ENCODE assay signal across 9 mouse cellular contexts in the genomic region with DNA sequence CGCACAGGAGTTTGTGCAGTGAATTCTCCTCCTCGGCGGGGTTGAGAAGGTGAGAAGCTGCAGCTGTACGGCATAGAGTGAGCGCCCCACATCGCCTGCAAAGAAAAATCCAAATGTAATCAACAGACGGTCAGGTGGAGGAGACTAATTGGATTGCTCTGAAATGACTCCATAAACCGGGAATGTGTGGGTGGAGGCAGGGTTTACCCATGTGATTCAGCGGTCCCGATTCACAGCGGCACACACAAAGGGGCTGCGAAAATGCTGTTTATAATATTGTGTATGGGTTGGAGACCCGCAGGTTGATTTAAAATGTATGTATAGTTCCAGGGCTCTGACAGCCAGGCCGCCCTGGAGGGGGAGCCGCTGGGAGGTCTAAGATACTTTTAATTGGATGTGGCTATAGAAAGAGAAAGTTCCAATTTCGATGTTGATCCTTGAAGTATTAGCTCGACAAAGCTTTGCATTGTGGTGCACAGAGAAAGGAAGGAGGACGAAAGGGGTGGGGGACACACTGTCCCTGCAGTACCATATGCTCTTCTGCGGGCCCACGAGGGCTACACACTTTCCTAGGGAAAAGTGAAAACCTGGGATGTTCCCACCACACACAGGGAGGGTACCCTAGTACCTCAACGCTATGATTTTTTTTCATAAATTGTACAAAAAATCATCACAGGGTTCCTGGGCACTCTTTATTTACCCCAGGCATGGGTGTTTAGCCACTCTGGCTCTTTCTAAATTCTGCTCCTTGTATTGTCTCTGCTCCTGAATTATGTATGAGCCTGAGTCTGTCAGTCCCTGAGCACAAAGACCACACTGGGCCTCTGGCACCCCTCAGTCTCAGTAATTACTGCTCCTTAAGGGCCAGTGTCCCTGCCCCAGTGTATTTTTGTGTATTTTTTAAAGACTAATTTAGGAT.
DNase-seq lines count a peak whose midpoint lies in the region; ATAC-seq lines count a peak whose summit lies in the region.
"Had no signal": no experiment of that assay in that cellular context is flagged by ENCODE, and none has a peak within 500 bp of the region (broad histone marks: within the 10 kb centered on the region; RNA-seq: fewer than 3 reads in every experiment).

No protein-coding gene starts in this region.

- H3K9ac ChIP-seq in heart, embryonic 14.5 days (ENCODE audit: low read length) = no peak overlapping the region
- no peak overlapping the region for H3K9ac ChIP-seq in intestine, embryonic 15.5 days
- peak overlapping the region; percentile 43 for H3K9ac ChIP-seq in midbrain, embryonic 14.5 days (replicated peaks; ENCODE audit: low read length)
- H3K9ac ChIP-seq: liver, embryonic 15.5 days had no signal

- peak overlapping the region; percentile 9 for H3K4me2 ChIP-seq in heart, embryonic 14.5 days (ENCODE audit: low read length)
- H3K4me2 ChIP-seq in intestine, embryonic 15.5 days (replicated peaks) = peak overlapping the region; percentile 16
- peak overlapping the region; percentile 43 for H3K4me2 ChIP-seq in midbrain, embryonic 14.5 days (ENCODE audit: low read length)
- H3K4me2 ChIP-seq: liver, embryonic 15.5 days had no signal

- WGBS in heart, embryonic 14.5 days = 50% methylated on average over 21 of the region's 21 CpGs
- WGBS in heart, embryonic 10.5 days = 56% methylated on average over 21 of the region's 21 CpGs
- 33% methylated on average over 21 of the region's 21 CpGs for WGBS in intestine, embryonic 15.5 days
- WGBS in midbrain, embryonic 14.5 days = 3% methylated on average over 21 of the region's 21 CpGs

- H3K27ac ChIP-seq in heart, embryonic 14.5 days (replicated peaks in 1 of 2; ENCODE audit: control insufficient read depth in 1 of 2, insufficient read depth in 1 of 2, low read depth in 2 of 2, low read length in 2 of 2) = no peak overlapping the region
- H3K27ac ChIP-seq in heart, embryonic 10.5 days = no peak overlapping the region
- no peak overlapping the region for H3K27ac ChIP-seq in intestine, embryonic 15.5 days
- peak overlapping the region; percentile 93 for H3K27ac ChIP-seq in midbrain, embryonic 14.5 days (replicated peaks; ENCODE audit: low read depth, low read length)
- H3K27ac ChIP-seq: liver, embryonic 15.5 days had no signal

- no peak for DNase-seq in heart, embryonic 10.5 days (ENCODE audit: low spot score)
- DNase-seq in embryo, embryonic 11 days = peak; percentile 70
- DNase-seq in midbrain, embryonic 14.5 days = peak; percentile 81
- DNase-seq in gastrocnemius, postnatal 25 days = no peak
- DNase-seq in thymus, postnatal 0 days (ENCODE audit: low spot score) = no peak
- no peak for DNase-seq in lung, postnatal 14 days

- H3K9me3 ChIP-seq in heart, embryonic 14.5 days (ENCODE audit: control insufficient read depth, low read length) = no peaks in the 10 kb centered on the region
- no peaks in the 10 kb centered on the region for H3K9me3 ChIP-seq in heart, embryonic 10.5 days
- no peaks in the 10 kb centered on the region for H3K9me3 ChIP-seq in intestine, embryonic 15.5 days
- no peaks in the 10 kb centered on the region for H3K9me3 ChIP-seq in midbrain, embryonic 14.5 days (ENCODE audit: control insufficient read depth, low read length)
- H3K9me3 ChIP-seq: liver, embryonic 15.5 days had no signal

- ATAC-seq in heart, embryonic 14.5 days (ENCODE audit: insufficient number of reproducible peaks, insufficient read depth, low FRiP score, low read depth) = no peak
- ATAC-seq in intestine, embryonic 15.5 days = peak; percentile 43; the same call in 1 of the 2 replicates
- ATAC-seq in midbrain, embryonic 14.5 days (ENCODE audit: low FRiP score, low TSS enrichment) = peak; percentile 83

- no peaks in the 10 kb centered on the region for H3K27me3 ChIP-seq in heart, embryonic 14.5 days (ENCODE audit: control insufficient read depth, insufficient read depth, low read length)
- H3K27me3 ChIP-seq in heart, embryonic 10.5 days (ENCODE audit: insufficient read depth, poor library complexity, severe bottlenecking) = no peaks in the 10 kb centered on the region
- H3K27me3 ChIP-seq in intestine, embryonic 15.5 days (replicated peaks) = no peaks in the 10 kb centered on the region
- H3K27me3 ChIP-seq in midbrain, embryonic 14.5 days (ENCODE audit: control insufficient read depth, insufficient read depth, low read length) = no peaks in the 10 kb centered on the region
- H3K27me3 ChIP-seq: liver, embryonic 15.5 days had no signal

- H3K36me3 ChIP-seq in heart, embryonic 14.5 days (ENCODE audit: control insufficient read depth, insufficient read depth, low read length) = no peaks in the 10 kb centered on the region
- no peaks in the 10 kb centered on the region for H3K36me3 ChIP-seq in heart, embryonic 10.5 days
- no peaks in the 10 kb centered on the region for H3K36me3 ChIP-seq in intestine, embryonic 15.5 days
- no peaks in the 10 kb centered on the region for H3K36me3 ChIP-seq in midbrain, embryonic 14.5 days (ENCODE audit: control insufficient read depth, insufficient read depth, low read length)
- H3K36me3 ChIP-seq: liver, embryonic 15.5 days had no signal

- no peak overlapping the region for H3K4me3 ChIP-seq in heart, embryonic 14.5 days (ENCODE audit: control insufficient read depth in 1 of 2, insufficient read depth in 1 of 2, low read depth in 1 of 2, low read length in 2 of 2)
- no peak overlapping the region for H3K4me3 ChIP-seq in heart, embryonic 10.5 days
- no peak overlapping the region for H3K4me3 ChIP-seq in intestine, embryonic 15.5 days (replicated peaks)
- H3K4me3 ChIP-seq in midbrain, embryonic 14.5 days (replicated peaks; ENCODE audit: low read depth, low read length) = no peak overlapping the region
- H3K4me3 ChIP-seq: liver, embryonic 15.5 days had no signal

- H3K4me1 ChIP-seq in heart, embryonic 14.5 days (ENCODE audit: control insufficient read depth in 2 of 2, insufficient read depth in 2 of 2, low read length in 2 of 2) = peaks cover 10 to 20% of the 10 kb centered on the region in 2 experiments
- peaks cover 23% of the 10 kb centered on the region for H3K4me1 ChIP-seq in heart, embryonic 10.5 days
- H3K4me1 ChIP-seq in intestine, embryonic 15.5 days (replicated peaks) = no peaks in the 10 kb centered on the region
- H3K4me1 ChIP-seq in midbrain, embryonic 14.5 days (ENCODE audit: control insufficient read depth, insufficient read depth, low read length) = peaks cover 36% of the 10 kb centered on the region
- H3K4me1 ChIP-seq: liver, embryonic 15.5 days had no signal

Comparison
In these comparisons a context has a peak if more than half of its experiments do, and no peak if none do; other contexts are left out.
1. DNase-seq: peak in embryo, embryonic 11 days (single experiment) and midbrain, embryonic 14.5 days (single experiment); none in heart, embryonic 10.5 days (single experiment), gastrocnemius, postnatal 25 days (single experiment), thymus, postnatal 0 days (single experiment) and lung, postnatal 14 days (single experiment).
2. Peak in every context shown above with its lines, with median percentiles within 50 percentile points of each other: H3K4me2 ChIP-seq.